In the genomic region with DNA sequence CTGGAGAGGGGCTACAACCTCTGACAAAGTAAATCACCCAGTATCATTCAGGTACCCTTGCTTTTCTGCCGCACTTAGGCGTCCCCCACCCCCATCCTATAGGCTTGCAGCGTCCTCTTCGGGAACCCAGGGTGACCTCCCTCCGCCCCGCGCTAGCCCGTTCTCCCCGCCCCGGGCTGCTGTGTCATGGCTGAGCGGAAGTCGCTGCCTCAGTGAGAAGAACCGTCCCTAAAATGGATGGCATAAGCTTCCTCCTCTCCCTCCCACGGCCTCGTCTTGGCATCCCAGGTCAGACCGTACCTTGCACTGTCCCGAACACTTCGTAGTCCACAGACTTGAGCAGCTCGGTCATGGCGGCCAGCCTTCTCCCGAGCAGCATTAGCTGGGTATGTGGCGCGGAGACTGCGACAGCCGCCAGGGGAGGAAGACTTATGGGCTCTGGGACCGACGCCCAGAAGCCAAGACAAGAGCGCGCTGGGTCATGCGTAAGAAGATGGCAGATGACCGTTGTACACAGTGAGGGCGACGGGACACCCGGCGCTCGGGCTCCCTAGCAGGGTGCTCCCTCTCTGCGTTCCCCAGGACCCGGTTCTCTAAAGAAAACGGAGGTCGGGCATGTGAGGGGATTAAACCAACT, we compare ENCODE assay signal across 8 mouse cellular contexts. TPM values are rescaled to one million over a fixed set of nuclear protein-coding genes. Genes with fewer than 3 reads are reported as not detected.
DNase-seq lines count a peak whose midpoint lies in the region; ATAC-seq and TF ChIP-seq lines count a peak whose summit lies in the region.

A gene (minus strand): TSS at position 587 of the 637 bp plus-strand sequence.

- no peaks in the 10 kb centered on the region for H3K27me3 ChIP-seq in hindbrain, embryonic 16.5 days (replicated peaks; ENCODE audit: control insufficient read depth, insufficient read depth, low read length)

- H3K27ac ChIP-seq in gastrocnemius, adult 2 months = peak within 1 kb of the TSS; percentile 95
- H3K27ac ChIP-seq in hindbrain, embryonic 16.5 days (ENCODE audit: low read depth, low read length) = peak within 1 kb of the TSS; percentile 92

- H3K4me3 ChIP-seq in gastrocnemius, adult 2 months = peak within 1 kb of the TSS; percentile 82
- H3K4me3 ChIP-seq in hindbrain, embryonic 16.5 days (ENCODE audit: low read length) = peak within 1 kb of the TSS; percentile 82

- ATAC-seq in activated CD4-positive, CD25-positive, alpha-beta regulatory T cell, adult 4 months = peak; percentile 95
- ATAC-seq in common myeloid progenitor, adult 5-6 weeks (replicated peaks; ENCODE audit: low read depth, poor library complexity, severe bottlenecking) = peak; percentile 98
- peak; percentile 98 for ATAC-seq in hindbrain, embryonic 16.5 days

- peak within 1 kb of the TSS; percentile 91 for H3K9ac ChIP-seq in hindbrain, embryonic 16.5 days (ENCODE audit: low read depth, low read length)

- under 1% methylated on average over 40 of the region's 40 CpGs for WGBS in hindbrain, embryonic 16.5 days

- H3K36me3 ChIP-seq in hindbrain, embryonic 16.5 days (ENCODE audit: control insufficient read depth, insufficient read depth, low read length) = no peaks in the 10 kb centered on the region

- DNase-seq in gastrocnemius, adult 2 months = peak; percentile 93
- DNase-seq in left cerebral cortex, adult 11 months (ENCODE audit: low spot score) = peak; percentile 79
- peak; percentile 93 for DNase-seq in lung, postnatal 36 days
- DNase-seq in retina, embryonic 14.5 days (ENCODE audit: low spot score) = peak; percentile 86
- peak; percentile 85 for DNase-seq in thymus, postnatal 36 days

- intact Hi-C loops in gastrocnemius, adult 2 months (cut with DNase I) = loop anchor here (5.0 kb wide), 1 partner anchor 177 kb away; a partner anchor contains a TSS

- H3K4me2 ChIP-seq in hindbrain, embryonic 16.5 days (ENCODE audit: low read length) = peak within 1 kb of the TSS; percentile 61

- no peaks in the 10 kb centered on the region for H3K9me3 ChIP-seq in hindbrain, embryonic 16.5 days (ENCODE audit: control insufficient read depth, low read length)

- no peaks in the 10 kb centered on the region; the same call in 1 of the 2 replicates for H3K4me1 ChIP-seq in hindbrain, embryonic 16.5 days (ENCODE audit: control insufficient read depth, insufficient read depth, low read depth, low read length)

- peak; percentile 40 for TF ChIP-seq CTCF in gastrocnemius, adult 2 months (IDR thresholded peaks at IDR 0.05)

RNA-seq across cellular contexts. Expression of the gene that starts here (rescaled TPM):
- 1 to 10 TPM; 1.0 to 1.5 TPM for polyA plus RNA-seq in activated CD4-positive, CD25-positive, alpha-beta regulatory T cell, adult 4 months (2017; shearing (Covaris generic))
- total RNA-seq in common myeloid progenitor, adult 5-6 weeks (2017) = 2.1 and 12.3 TPM in 2 replicates
- 100 to 1,000 TPM; 119 to 146 TPM for total RNA-seq in gastrocnemius, adult 2 months (2021)
- 25.2 and 35.1 TPM in 2 replicates for polyA plus RNA-seq in hindbrain, embryonic 16.5 days (2015; fragmentation: Nextera tagmentation; extraction: Ambion mirVana)

Comparison
In these comparisons a context has a peak if more than half of its experiments do, and no peak if none do; other contexts are left out.
1. Peak in every context shown above with its lines: DNase-seq, ATAC-seq, H3K4me3 ChIP-seq and H3K27ac ChIP-seq.
2. RNA of the gene that starts here (polyA plus RNA-seq): 25.2 to 35.1 TPM in hindbrain, embryonic 16.5 days; 1.0 to 1.5 TPM in activated CD4-positive, CD25-positive, alpha-beta regulatory T cell, adult 4 months; every median in the first group is over 10 times any median in the second.